Mouse (Mus musculus): ENCODE measurements around the gene Dnah17.

The Dnah17 gene

GRCm38 (mm10) chr11:118143731-118144130 is 13.3 kb upstream of the Dnah17 start:
- DNase-seq (ENCODE audit: low read depth, low spot score) = no peak

- DNase-seq (ENCODE audit: low read depth, low spot score) = no peak
Measured at GRCm38 (mm10) chr11:118142547-118143165, 12.2 kb upstream of the Dnah17 start.

GRCm38 (mm10) chr11:118140771-118141565 is 10.5 kb upstream of the Dnah17 start:
- DNase-seq (ENCODE audit: low read depth, low spot score) = peak; percentile 91

- DNase-seq (ENCODE audit: low read depth, low spot score) = no peak
Measured at GRCm38 (mm10) chr11:118138347-118138746, 7.9 kb upstream of the Dnah17 start.

- DNase-seq (ENCODE audit: low read depth, low spot score) = no peak
Measured at GRCm38 (mm10) chr11:118136172-118136632, 5.8 kb upstream of the Dnah17 start.

GRCm38 (mm10) chr11:118135271-118135670 is 4.8 kb upstream of the Dnah17 start:
- no peak for DNase-seq (ENCODE audit: low read depth, low spot score)

- DNase-seq (ENCODE audit: low read depth, low spot score) = no peak
Measured at GRCm38 (mm10) chr11:118133752-118134169, 3.3 kb upstream of the Dnah17 start.

- DNase-seq (ENCODE audit: low read depth, low spot score) = peak; percentile 27
Measured at GRCm38 (mm10) chr11:118133133-118133751, 2.8 kb upstream of the Dnah17 start.

GRCm38 (mm10) chr11:118132136-118132535 is 1.7 kb upstream of the Dnah17 start:
- no peak for DNase-seq (ENCODE audit: low read depth, low spot score)

GRCm38 (mm10) chr11:118129812-118130211 is 622 bp downstream of the Dnah17 start:
- no peak for DNase-seq (ENCODE audit: low read depth, low spot score)

GRCm38 (mm10) chr11:118121592-118121991 is 8.8 kb downstream of the Dnah17 start:
- no peak for DNase-seq (ENCODE audit: low read depth, low spot score)

- DNase-seq (ENCODE audit: low read depth, low spot score) = no peak
Measured at GRCm38 (mm10) chr11:118118777-118119176, 11.7 kb downstream of the Dnah17 start.

GRCm38 (mm10) chr11:118114581-118115110 is 15.8 kb downstream of the Dnah17 start:
- DNase-seq (ENCODE audit: low read depth, low spot score) = no peak

GRCm38 (mm10) chr11:118113516-118114205 is 16.8 kb downstream of the Dnah17 start:
- DNase-seq (ENCODE audit: low read depth, low spot score) = no peak

GRCm38 (mm10) chr11:118104001-118104400 is 26.4 kb downstream of the Dnah17 start:
- peak; percentile 90 for DNase-seq (ENCODE audit: low read depth, low spot score)

- DNase-seq (ENCODE audit: low read depth, low spot score) = no peak
Measured at GRCm38 (mm10) chr11:118103383-118103782, 27.1 kb downstream of the Dnah17 start.

GRCm38 (mm10) chr11:118102838-118103237 is 27.6 kb downstream of the Dnah17 start:
- DNase-seq (ENCODE audit: low read depth, low spot score) = peak; percentile 92

GRCm38 (mm10) chr11:118101133-118101532 is 29.3 kb downstream of the Dnah17 start:
- no peak for DNase-seq (ENCODE audit: low read depth, low spot score)

GRCm38 (mm10) chr11:118096736-118097135 is 33.7 kb downstream of the Dnah17 start:
- DNase-seq (ENCODE audit: low read depth, low spot score) = no peak

GRCm38 (mm10) chr11:118095004-118095403 is 35.4 kb downstream of the Dnah17 start:
- DNase-seq (ENCODE audit: low read depth, low spot score) = no peak

- peak; percentile 83 for DNase-seq (ENCODE audit: low read depth, low spot score)
Measured at GRCm38 (mm10) chr11:118091002-118091670, 39.3 kb downstream of the Dnah17 start.
